Mouse (Mus musculus) megakaryocyte progenitor cell, adult 5-6 weeks (primary cell): ENCODE measurements at regions not wholly inside any gene's neighbourhood (a gene's known extent, or its start where the extent isn't known, plus 50 kb on each side); places are given as distances from the start of the nearest gene placed in this dataset.

Source experiments
- ATAC-seq: replicated peaks from 2 replicates; pipeline ENCODE4 v1.8.0; 2016; ENCODE audit warnings: mild to moderate bottlenecking, moderate TSS enrichment, inconsistent platforms; ENCODE audit not compliant: poor library complexity

DNA sequence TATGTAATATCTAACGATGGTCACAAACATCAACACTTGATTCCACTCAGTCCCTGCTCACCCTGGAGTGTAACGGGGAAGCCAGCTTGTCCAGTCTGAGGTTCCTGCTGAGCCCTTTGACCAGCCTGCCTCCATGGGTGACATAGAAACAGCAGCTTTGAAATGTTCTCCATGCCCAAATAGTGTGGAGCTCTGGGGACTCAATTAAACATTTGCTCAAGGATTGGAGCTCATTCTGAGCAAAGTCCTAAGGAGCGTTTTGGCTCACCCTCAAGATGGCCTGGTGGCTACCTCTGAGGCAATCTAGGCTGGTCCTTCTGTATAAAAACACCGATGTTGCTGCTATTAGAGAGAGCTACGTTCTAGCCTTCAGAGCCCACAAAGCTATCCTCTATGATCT lies 85.6 kb upstream of the Hmga2 start:
- no peak for ATAC-seq

DNA sequence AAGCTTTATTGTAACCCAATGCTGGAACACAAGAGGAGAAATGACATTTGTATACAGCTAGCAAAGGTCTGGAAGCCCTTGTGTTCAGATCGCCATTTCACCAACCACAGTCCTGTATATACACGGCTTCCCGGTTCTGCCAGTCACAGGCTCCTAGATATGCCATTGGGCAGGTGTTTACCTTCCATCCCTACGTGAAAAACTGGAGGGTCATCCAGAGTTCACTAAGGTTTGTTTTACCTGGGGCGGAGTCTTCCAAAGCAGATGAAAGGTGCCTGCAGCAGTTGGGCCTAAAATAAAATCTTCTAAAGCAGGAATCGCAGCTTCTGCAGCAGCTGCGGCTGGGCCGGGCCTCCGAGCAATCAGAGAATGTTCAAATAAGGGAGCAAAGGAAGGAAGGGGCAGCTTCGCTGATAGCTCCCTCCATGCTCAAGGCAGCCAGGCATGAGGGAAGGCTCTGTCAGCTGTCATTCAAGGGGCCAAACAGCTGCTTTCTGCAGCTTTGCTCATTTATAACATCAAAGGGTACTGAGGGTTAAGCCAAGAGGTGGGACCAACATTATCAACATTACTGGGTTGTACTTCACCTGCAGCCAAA lies 81.7 kb upstream of the Hmga2 start:
- no peak for ATAC-seq

DNA sequence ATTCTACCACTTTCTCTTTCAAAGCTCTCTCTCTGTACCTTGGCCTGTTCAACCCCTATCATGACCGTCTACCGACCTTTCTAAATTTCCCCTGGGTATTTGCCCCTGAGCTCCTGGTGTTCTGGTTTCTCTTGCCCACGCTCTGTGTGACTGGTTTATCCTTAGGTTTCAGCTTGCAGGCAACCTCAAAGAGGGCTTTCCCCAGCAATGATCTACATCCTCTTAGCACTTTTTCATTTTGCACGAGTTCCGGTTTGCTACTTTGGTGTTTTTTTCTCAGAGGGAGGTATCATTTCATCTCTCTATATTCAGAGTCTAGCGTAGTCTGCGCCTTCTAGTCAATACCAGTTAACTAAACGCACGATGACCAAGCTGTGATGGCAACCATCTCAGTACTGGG lies 79.8 kb upstream of the Hmga2 start:
- no peak for ATAC-seq

DNA sequence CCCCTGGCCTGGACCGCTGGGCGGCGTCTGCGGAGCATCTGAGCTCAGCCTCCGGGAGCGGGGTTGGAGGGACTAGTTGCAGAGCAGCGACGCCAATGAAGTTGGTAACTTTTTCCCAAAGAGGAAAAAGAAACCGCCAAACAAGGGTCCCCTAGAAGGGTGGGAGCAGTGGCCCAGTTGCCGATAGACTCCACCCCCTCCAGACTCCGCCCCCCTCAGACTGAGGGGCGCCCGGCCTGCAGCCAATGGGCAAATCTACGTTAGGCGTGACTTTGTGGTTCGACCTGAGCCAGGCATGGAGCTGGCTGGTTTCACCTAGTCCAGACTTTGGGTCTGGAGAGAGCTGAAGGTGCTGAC lies 76.8 kb upstream of the Hmga2 start:
- ATAC-seq, result peak; percentile 69

DNA sequence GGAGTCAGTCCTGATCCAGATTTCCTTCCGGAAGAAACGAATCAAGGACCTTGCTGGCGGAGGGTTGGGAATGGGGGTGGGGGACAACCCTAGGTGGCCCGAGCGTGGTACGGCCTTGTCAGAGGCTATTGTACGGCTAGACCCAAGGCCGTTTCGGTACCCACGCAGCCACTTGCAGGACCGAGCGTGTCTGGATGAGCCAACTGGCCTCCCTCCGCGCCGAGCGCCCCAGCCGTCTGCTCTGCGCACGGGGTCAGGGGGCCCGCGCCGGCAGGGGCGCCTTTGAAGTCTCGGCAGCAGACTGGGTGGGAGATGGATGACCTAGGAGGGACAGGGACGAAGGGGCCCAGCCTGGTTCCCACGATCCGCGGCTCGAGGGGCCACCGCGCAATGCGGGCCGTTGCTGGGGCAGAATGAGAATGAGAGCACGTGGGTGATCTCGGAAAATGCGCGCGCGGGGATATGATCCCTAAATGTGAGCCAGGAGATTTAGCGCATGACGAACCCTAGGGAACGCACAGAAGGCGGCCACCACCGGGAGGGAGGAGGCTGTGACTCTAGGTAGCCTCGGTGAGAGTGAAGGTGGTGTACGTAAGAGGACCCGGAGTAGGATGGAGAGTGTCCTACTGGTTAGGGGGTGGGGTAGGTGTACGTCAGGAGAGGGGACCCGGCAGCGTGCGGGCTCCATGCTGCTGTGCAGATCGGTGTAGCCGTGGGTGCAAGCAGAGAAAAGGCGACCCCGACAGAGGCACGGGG lies 76.2 kb upstream of the Hmga2 start:
- ATAC-seq, result peak; percentile 42

DNA sequence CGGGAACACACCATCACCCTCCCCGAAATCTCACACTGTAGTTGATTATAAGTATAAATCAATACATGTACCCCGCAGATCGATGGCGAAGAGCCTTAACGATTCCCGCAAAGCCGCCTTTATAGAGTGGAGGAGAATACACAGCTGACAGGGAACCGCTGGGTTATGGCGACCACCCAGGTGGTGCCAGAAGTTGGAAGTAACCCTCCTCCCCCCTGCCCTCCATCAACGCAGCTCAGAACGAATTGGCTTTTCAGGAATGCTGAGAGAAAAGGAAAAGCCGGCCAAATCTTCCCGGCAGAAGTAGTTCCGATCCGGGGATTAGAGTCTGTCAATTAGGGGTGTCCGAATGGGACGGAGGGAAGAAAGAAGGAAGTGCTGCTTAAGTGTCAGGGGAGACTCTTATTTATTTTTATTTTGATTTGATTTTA lies 75.6 kb upstream of the Hmga2 start:
- ATAC-seq, result no peak

DNA sequence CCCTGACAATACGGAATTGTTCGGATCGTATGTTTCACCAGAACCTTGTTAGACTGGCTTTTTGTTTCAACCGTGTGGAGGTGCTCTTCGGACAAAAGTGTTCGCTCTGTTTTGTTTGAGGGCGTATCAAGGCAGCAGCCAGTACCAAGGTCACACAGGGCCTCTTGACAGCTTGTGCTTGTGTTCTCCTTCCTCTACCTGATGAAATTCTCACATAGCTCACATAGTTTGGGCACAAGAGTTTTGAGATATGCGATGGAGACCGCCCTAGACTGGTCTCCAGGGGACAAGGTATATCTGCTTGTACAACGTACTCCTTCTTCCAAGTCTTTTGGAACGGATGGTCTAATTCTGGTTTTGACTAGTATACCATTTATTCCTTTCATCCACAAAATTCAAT lies 70.9 kb upstream of the Hmga2 start:
- ATAC-seq, result no peak

DNA sequence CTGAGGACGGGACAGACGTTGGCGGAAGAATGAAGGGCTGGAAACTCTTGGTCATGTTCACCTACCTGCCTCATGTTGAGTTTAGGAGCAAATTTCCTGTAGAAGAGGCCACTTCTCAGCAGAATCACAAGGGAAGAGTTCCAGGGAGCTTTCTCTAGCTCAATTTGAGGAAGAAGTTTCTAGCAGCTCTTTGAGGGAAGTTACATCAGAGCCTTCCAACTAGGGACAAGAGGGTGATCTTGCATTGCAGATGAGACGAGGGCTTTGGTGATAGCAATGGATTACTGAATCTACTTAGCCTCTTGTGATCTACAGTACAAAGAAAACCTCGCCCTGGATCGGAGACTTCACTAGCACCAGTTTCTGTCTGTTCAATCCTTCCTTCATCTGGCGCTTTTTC lies 65.3 kb upstream of the Hmga2 start:
- peak; percentile 74 for ATAC-seq

DNA sequence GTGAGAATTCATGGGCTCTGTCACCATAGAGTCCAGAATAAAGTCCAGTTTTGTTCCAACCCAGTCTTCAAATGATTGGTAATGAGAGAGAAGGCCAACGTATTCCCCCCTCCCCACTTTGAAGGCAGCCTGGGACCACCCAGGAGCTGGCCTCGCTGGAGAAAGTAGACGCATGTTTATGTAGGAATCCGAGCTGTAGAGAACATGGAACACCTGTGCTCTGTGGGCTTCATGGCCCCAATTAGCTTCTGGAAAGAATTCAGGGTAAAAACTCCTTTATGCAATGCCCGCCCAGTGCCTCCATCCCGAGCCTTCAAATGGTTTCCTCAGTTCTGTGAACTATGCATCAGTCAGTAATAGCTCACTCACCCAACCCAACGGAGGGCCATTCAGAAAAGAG lies 62.3 kb upstream of the Hmga2 start:
- ATAC-seq, result no peak

DNA sequence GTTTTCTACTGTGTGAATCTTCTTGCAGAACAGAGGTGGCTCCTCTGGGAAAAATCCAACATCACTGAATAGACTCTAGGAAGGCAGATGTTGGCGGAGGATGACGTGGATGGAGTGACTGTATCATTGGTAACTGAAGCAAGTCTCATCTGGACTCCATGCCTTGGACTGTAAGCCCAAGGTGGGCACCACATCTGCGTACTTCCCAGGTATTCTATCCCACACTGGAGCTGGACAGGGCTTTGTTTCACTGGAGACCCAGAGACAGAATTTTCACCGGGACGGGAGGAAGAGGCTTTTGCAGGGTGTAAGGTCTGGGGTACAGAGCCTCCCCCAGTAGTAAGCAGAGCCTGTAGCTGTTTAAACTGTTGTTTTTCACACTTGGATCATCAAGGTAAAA lies 52.1 kb upstream of the Hmga2 start:
- ATAC-seq, result no peak

DNA sequence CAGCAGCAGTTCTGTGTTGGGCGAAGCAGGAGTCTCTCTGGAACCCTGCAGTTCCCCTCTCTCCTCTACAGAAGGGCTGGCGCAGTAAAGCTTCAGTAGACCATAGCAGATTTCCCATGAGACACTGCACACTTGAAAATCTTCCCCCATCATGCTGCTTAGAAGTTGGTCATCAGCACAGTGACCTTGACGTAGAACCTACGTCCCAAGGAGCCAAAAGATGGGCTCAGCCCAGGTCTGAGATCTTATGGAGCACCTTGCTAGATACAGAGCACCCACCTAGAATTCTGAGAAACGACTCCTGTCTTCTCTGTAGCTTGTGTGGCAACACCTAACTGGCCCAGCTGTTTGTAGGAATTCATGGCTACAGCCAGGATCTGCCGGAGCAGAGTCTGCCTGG lies 51.7 kb upstream of the Hmga2 start:
- no peak for ATAC-seq

DNA sequence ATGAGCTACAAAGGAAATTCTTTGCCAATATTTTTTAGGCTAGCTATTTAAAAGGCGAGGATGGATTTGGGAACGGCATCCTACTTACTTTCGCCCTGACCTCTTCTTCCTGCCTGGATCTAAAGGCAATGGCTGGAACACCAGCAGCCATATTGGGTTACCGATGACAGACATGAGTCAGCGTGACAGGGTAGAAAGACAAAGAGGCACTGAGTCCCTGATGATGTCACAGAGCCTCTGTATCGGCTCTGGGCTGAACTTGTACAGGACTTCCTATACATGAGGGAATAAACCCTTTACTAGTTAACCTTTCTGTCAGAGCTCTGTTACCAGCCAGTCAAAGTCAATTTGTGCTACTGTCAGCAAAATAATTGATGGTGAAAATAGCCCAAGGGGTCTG lies 50.7 kb upstream of the Hmga2 start:
- ATAC-seq, result no peak
